ENCODE assay signal across 21 mouse cellular contexts in the genomic region with DNA sequence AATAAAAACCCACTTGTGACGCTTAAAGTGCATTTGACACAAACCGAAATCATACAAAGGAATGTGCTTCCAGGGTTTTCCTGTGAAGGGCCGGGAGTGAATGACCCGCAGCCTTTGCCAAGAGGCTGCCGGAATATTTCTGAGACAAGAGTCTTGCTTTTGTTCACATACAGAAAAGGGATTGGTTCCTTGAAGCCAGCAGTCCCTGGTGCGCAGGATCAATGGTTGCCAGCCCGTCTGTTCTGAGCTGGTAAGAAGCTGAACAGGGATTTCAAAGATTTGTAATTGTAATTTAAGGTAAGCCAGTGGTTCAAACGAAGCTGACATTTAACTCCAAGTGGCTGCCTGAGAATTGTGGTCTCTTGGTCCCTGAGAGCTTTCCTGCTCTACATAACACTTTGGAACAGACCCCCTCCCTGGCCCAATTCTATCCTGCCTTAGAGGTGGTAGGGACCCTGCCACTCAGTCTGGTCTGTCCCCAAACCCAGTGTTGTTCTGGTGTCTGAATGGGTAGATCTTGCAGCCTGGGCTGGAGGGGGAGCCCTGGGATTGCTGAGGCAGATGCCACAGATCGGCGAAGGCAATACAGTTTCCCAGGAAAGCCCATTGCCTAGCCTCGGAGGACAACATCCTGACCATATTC.
DNase-seq lines count a peak whose midpoint lies in the region; ATAC-seq and TF ChIP-seq lines count a peak whose summit lies in the region.
"Had no signal": no experiment of that assay in that cellular context is flagged by ENCODE, and none has a peak within 500 bp of the region (broad histone marks: within the 10 kb centered on the region; RNA-seq: fewer than 3 reads in every experiment).

No protein-coding gene starts in this region.

- H3K4me1 ChIP-seq in cerebellum, adult 2 months (ENCODE audit: control insufficient read depth, insufficient read depth, low read length): no peaks in the 10 kb centered on the region
- H3K4me1 ChIP-seq in hindbrain, embryonic 14.5 days (replicated peaks; ENCODE audit: control insufficient read depth, insufficient read depth, low read length): no peaks in the 10 kb centered on the region
- peaks cover 4% of the 10 kb centered on the region; the same call in 1 of the 2 replicates for H3K4me1 ChIP-seq in hindbrain, embryonic 10.5 days (replicated peaks)
- H3K4me1 ChIP-seq in midbrain, embryonic 10.5 days: peaks cover 12% of the 10 kb centered on the region
- H3K4me1 ChIP-seq in midbrain, embryonic 11.5 days (ENCODE audit: control insufficient read depth, insufficient read depth, low read length): no peaks in the 10 kb centered on the region
- no peaks in the 10 kb centered on the region for H3K4me1 ChIP-seq in intestine, embryonic 15.5 days (replicated peaks)
- H3K4me1 ChIP-seq: lung, embryonic 15.5 days; megakaryocyte, embryonic 14.5 days had no signal

- H3K9me3 ChIP-seq in hindbrain, embryonic 14.5 days (ENCODE audit: control insufficient read depth, low read length): peaks cover 7% of the 10 kb centered on the region; the same call in 1 of the 2 replicates
- H3K9me3 ChIP-seq in hindbrain, embryonic 10.5 days: peaks cover 14% of the 10 kb centered on the region; the same call in 1 of the 2 replicates
- H3K9me3 ChIP-seq in midbrain, embryonic 10.5 days (replicated peaks): peaks cover 5% of the 10 kb centered on the region; the same call in 1 of the 2 replicates
- H3K9me3 ChIP-seq in midbrain, embryonic 11.5 days (ENCODE audit: control insufficient read depth, low read length): peaks cover 5% of the 10 kb centered on the region; the same call in 1 of the 2 replicates
- no peaks in the 10 kb centered on the region for H3K9me3 ChIP-seq in intestine, embryonic 15.5 days
- H3K9me3 ChIP-seq: lung, embryonic 15.5 days had no signal

- H3K4me2 ChIP-seq in hindbrain, embryonic 14.5 days (replicated peaks): no peak overlapping the region
- no peak overlapping the region for H3K4me2 ChIP-seq in midbrain, embryonic 11.5 days
- H3K4me2 ChIP-seq in intestine, embryonic 15.5 days (replicated peaks): no peak overlapping the region
- H3K4me2 ChIP-seq: lung, embryonic 15.5 days had no signal

- TF ChIP-seq CTCF in cerebellum, adult 2 months (IDR thresholded peaks at IDR 0.05; ENCODE audit: borderline replicate concordance, insufficient read depth, low read depth, low read length): 0 out of 2 replicates have a peak, but pooled peaks have one; percentile 1

- TF ChIP-seq POLR2A in cerebellum, adult 2 months (IDR thresholded peaks at IDR 0.05; ENCODE audit: borderline replicate concordance, insufficient read depth, low read length): no peak

- H3K27ac ChIP-seq in cerebellum, adult 2 months (ENCODE audit: insufficient read depth, low read length): no peak overlapping the region
- H3K27ac ChIP-seq in hindbrain, embryonic 14.5 days: no peak overlapping the region
- H3K27ac ChIP-seq in hindbrain, embryonic 10.5 days: no peak overlapping the region
- peak overlapping the region; percentile 63 for H3K27ac ChIP-seq in midbrain, embryonic 10.5 days (replicated peaks)
- H3K27ac ChIP-seq in midbrain, embryonic 11.5 days (ENCODE audit: low read depth, low read length): no peak overlapping the region
- no peak overlapping the region for H3K27ac ChIP-seq in intestine, embryonic 15.5 days
- H3K27ac ChIP-seq: lung, embryonic 15.5 days had no signal

- no peaks in the 10 kb centered on the region for H3K36me3 ChIP-seq in hindbrain, embryonic 14.5 days (replicated peaks; ENCODE audit: control insufficient read depth, insufficient read depth)
- no peaks in the 10 kb centered on the region for H3K36me3 ChIP-seq in hindbrain, embryonic 10.5 days
- no peaks in the 10 kb centered on the region for H3K36me3 ChIP-seq in midbrain, embryonic 10.5 days
- H3K36me3 ChIP-seq in midbrain, embryonic 11.5 days (ENCODE audit: control insufficient read depth, insufficient read depth, low read length): no peaks in the 10 kb centered on the region
- no peaks in the 10 kb centered on the region for H3K36me3 ChIP-seq in intestine, embryonic 15.5 days
- H3K36me3 ChIP-seq: G1E; lung, embryonic 15.5 days had no signal

- H3K4me3 ChIP-seq in cerebellum, adult 2 months (replicated peaks; ENCODE audit: insufficient read depth, low read depth, low read length): no peak overlapping the region
- H3K4me3 ChIP-seq in hindbrain, embryonic 14.5 days (replicated peaks; ENCODE audit: low read length): no peak overlapping the region
- no peak overlapping the region for H3K4me3 ChIP-seq in hindbrain, embryonic 10.5 days
- H3K4me3 ChIP-seq in midbrain, embryonic 10.5 days: no peak overlapping the region
- H3K4me3 ChIP-seq in midbrain, embryonic 11.5 days (ENCODE audit: low read depth, low read length): no peak overlapping the region
- H3K4me3 ChIP-seq in intestine, embryonic 15.5 days (replicated peaks): no peak overlapping the region
- H3K4me3 ChIP-seq: lung, embryonic 15.5 days; megakaryocyte, embryonic 14.5 days had no signal

- DNase-seq in cerebellum, adult 2 months: no peak
- no peak for DNase-seq in cerebellum, adult 18-20 months
- peak; percentile 45 for DNase-seq in hindbrain, embryonic 14.5 days (ENCODE audit: low spot score)
- DNase-seq in hindbrain, embryonic 10.5 days (ENCODE audit: low spot score): no peak
- no peak for DNase-seq in midbrain, embryonic 10.5 days (ENCODE audit: low spot score)
- no peak for DNase-seq in midbrain, embryonic 11.5 days (ENCODE audit: low spot score, missing footprints)
- no peak for DNase-seq in urinary bladder, postnatal 14 days (ENCODE audit: low spot score)
- DNase-seq: cerebellum, postnatal 25 days; gastrocnemius, postnatal 10 days; heart, adult 18-20 months; heart, postnatal 4 days; kidney, adult 18-20 months; kidney, postnatal 36 days; left cerebral cortex, postnatal 4 days; retina, postnatal 1 day; thymus, postnatal 4 days had no signal

- no peak overlapping the region for H3K9ac ChIP-seq in hindbrain, embryonic 14.5 days
- H3K9ac ChIP-seq in midbrain, embryonic 11.5 days (ENCODE audit: low read length): no peak overlapping the region
- H3K9ac ChIP-seq in intestine, embryonic 15.5 days: no peak overlapping the region
- H3K9ac ChIP-seq: lung, embryonic 15.5 days had no signal

- WGBS in cerebellum, adult 2 months: 65% methylated on average over 11 of the region's 11 CpGs
- WGBS in hindbrain, embryonic 14.5 days: 48% methylated on average over 11 of the region's 11 CpGs
- 76% methylated on average over 11 of the region's 11 CpGs for WGBS in hindbrain, embryonic 10.5 days
- WGBS in midbrain, embryonic 10.5 days: 71% methylated on average over 11 of the region's 11 CpGs
- whole genome bisulfite sequencing in midbrain, embryonic 11.5 days: 62% methylated on average over 11 of the region's 11 CpGs
- 64% methylated on average over 11 of the region's 11 CpGs for WGBS in intestine, embryonic 15.5 days

- ATAC-seq in hindbrain, embryonic 14.5 days (ENCODE audit: low FRiP score): no peak
- ATAC-seq in midbrain, embryonic 11.5 days (ENCODE audit: low FRiP score): no peak
- no peak for ATAC-seq in intestine, embryonic 15.5 days
- ATAC-seq: CD4-positive, CD25-positive, alpha-beta regulatory T cell, adult 4 months had no signal

- H3K27me3 ChIP-seq in cerebellum, adult 2 months (ENCODE audit: control insufficient read depth, insufficient read depth, low read length): no peaks in the 10 kb centered on the region; the same call in 1 of the 2 replicates
- H3K27me3 ChIP-seq in hindbrain, embryonic 14.5 days (ENCODE audit: control insufficient read depth, insufficient read depth, low read length): no peaks in the 10 kb centered on the region
- H3K27me3 ChIP-seq in hindbrain, embryonic 10.5 days (ENCODE audit: insufficient read depth, poor library complexity, severe bottlenecking): no peaks in the 10 kb centered on the region
- H3K27me3 ChIP-seq in midbrain, embryonic 10.5 days (ENCODE audit: low read depth, poor library complexity, severe bottlenecking): no peaks in the 10 kb centered on the region
- no peaks in the 10 kb centered on the region for H3K27me3 ChIP-seq in midbrain, embryonic 11.5 days (ENCODE audit: control insufficient read depth, insufficient read depth, low read length)
- H3K27me3 ChIP-seq in intestine, embryonic 15.5 days (replicated peaks): no peaks in the 10 kb centered on the region
- H3K27me3 ChIP-seq: lung, embryonic 15.5 days had no signal
